Mouse (Mus musculus): Measurements from ENCODE around the gene Gab1. TPM values are rescaled to one million over a fixed set of nuclear protein-coding genes. Genes with fewer than 3 reads are reported as not detected.

Gene Gab1
- polyA plus RNA-seq, 1 experiment from 2014 or later = 12.8 TPM

DNA sequence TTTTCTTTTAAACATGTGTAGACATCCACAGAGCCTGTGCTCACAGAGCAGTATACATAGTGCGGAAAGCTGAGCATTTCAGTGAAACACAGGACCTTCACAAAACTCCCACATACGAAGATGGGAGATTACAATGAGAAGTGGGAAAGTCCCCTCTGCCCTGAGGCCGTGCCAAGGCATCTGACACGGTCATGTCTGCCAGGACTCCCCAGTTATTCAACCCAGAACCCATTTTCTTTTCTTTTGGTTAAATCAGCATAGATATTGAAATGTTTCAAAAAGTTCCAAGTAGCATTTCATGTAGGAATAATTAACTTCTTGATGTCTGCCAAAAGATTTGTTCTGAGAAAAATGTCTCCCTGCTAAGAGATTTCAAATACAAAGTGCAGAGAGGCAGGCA is 45.9 kb downstream of the Gab1 start:
- Histone ChIP-seq H3K9ac (no peak overlapping the region), H3K4me2 (no peak overlapping the region), H3K9me3 (no peaks in the 10 kb centered on the region), H3K36me3 (no peaks in the 10 kb centered on the region), H3K4me3 (no peak overlapping the region), H3K4me1 (replicated peaks) (peaks cover 54% of the 10 kb centered on the region), H3K27me3 (no peaks in the 10 kb centered on the region), H3K27ac (replicated peaks) (no peak overlapping the region)
- WGBS = 69% methylated on average over 4 of the region's 4 CpGs
- no peak for ATAC-seq (ENCODE audit: low read depth)

- Histone ChIP-seq H3K9ac (no peak overlapping the region), H3K27me3 (no peaks in the 10 kb centered on the region), H3K27ac (replicated peaks) (no peak overlapping the region), H3K4me1 (replicated peaks) (peaks cover 43% of the 10 kb centered on the region), H3K4me3 (no peak overlapping the region), H3K4me2 (no peak overlapping the region), H3K36me3 (no peaks in the 10 kb centered on the region), H3K9me3 (no peaks in the 10 kb centered on the region)
- no peak for ATAC-seq (ENCODE audit: low read depth)
These were observed 47.8 kb downstream of the Gab1 start for GRCm38 (mm10) chr8:80832534-80832933.

DNA sequence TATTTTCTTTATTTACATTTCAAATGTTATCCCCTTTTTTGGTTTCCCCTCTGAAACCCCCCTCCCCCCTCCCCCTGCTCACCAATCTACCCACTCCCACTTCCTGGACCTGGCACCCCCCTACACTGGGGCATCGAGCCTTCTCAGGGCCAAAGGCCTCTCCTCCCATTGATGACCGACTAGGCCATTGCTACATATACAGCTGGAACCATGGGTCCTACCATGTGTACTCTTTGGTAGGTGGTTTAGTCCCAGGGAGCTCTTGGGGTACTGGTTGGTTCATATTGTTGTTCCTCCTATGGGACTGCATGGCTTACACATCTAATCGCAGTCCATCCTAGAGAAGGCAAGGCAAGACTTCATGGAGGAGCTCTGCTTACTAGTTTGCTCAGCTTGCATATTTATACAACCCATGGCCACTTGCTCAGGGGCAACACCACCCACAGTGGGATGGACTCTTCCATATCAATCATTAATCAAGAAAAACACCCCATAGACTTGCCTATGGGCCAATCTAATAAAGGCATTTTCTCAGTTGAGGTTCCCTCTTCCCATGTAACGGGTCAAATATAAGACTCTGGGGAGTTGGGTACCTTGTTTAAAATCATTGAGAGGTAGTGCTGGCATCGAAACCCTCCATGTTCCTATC is 48.3 kb downstream of the Gab1 start:
- Histone ChIP-seq H3K27me3 (no peaks in the 10 kb centered on the region), H3K27ac (replicated peaks) (no peak overlapping the region), H3K9ac (no peak overlapping the region), H3K9me3 (no peaks in the 10 kb centered on the region), H3K36me3 (no peaks in the 10 kb centered on the region), H3K4me3 (no peak overlapping the region), H3K4me1 (replicated peaks) (peaks cover 45% of the 10 kb centered on the region), H3K4me2 (no peak overlapping the region)
- WGBS = 94% methylated on average over 5 of the region's 5 CpGs
- ATAC-seq (ENCODE audit: low read depth) = no peak

- H3K27me3 ChIP-seq = no peaks in the 10 kb centered on the region
- peaks cover 53% of the 10 kb centered on the region for H3K4me1 ChIP-seq (replicated peaks)
- H3K36me3 ChIP-seq = no peaks in the 10 kb centered on the region
- H3K4me2 ChIP-seq = peak overlapping the region; percentile 15
- peak overlapping the region; percentile 70 for H3K27ac ChIP-seq (replicated peaks)
- H3K9ac ChIP-seq = no peak overlapping the region
- 48% methylated on average over 11 of the region's 11 CpGs for WGBS
- no peak overlapping the region for H3K4me3 ChIP-seq
- H3K9me3 ChIP-seq = no peaks in the 10 kb centered on the region
- peak; percentile 84 for ATAC-seq (ENCODE audit: low read depth)
These were observed 49.4 kb downstream of the Gab1 start for GRCm38 (mm10) chr8:80830724-80831566.

DNA sequence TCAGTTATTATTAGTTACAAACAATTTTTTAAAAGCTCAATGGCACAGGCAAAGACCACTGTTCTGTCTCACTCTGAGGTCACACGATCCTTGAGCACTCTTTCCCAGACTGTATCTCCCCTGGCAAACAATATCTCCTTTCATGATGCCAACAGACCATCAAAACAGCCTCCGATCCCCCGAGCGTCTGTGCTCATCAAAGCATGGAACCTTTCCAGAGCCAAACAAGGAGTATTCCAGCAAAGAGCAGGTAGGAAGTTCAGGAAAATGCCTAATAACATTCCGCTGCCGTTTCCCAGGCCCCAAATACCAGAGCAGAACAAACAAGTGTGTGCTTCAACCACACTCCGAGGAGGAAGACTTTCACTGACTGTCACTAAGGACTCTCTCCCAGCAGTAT is 50.2 kb downstream of the Gab1 start:
- no peaks in the 10 kb centered on the region for H3K27me3 ChIP-seq
- H3K4me3 ChIP-seq = no peak overlapping the region
- H3K4me2 ChIP-seq = peak overlapping the region; percentile 15
- ATAC-seq (ENCODE audit: low read depth) = 0 out of 2 replicates have a peak, but pooled peaks have one; percentile 6
- H3K9ac ChIP-seq = peak overlapping the region; percentile 4; the same call in 1 of the 2 replicates
- WGBS = 44% methylated on average over 7 of the region's 7 CpGs
- H3K36me3 ChIP-seq = no peaks in the 10 kb centered on the region
- H3K9me3 ChIP-seq = no peaks in the 10 kb centered on the region
- H3K4me1 ChIP-seq (replicated peaks) = peaks cover 57% of the 10 kb centered on the region
- peak overlapping the region; percentile 70 for H3K27ac ChIP-seq (replicated peaks)

DNA sequence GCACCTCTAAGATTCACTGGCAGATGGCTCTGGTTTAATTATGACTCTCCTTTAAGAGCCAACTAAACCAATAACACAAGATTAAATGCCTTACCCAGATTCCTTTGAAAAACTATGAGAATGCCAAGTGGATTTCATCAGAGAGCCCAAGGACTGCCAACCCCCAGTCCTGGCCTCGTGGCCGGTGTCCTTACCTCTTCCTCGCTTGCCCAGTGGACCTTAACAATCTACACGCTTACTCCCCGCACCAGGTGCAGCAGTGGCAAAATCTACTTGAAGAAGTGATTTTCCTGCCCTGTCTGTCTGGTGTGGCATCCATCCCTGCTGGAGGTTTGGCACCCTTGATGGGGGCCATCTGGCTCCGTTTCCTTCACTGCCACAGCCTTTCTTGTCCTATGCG is 53.3 kb downstream of the Gab1 start:
- no peak for ATAC-seq (ENCODE audit: low read depth)
- no peak overlapping the region for H3K4me3 ChIP-seq
- H3K4me1 ChIP-seq (replicated peaks) = peaks cover 58% of the 10 kb centered on the region
- no peak overlapping the region for H3K4me2 ChIP-seq
- H3K9me3 ChIP-seq = no peaks in the 10 kb centered on the region
- H3K36me3 ChIP-seq = no peaks in the 10 kb centered on the region
- no peak overlapping the region for H3K9ac ChIP-seq
- H3K27ac ChIP-seq (replicated peaks) = no peak overlapping the region
- H3K27me3 ChIP-seq = no peaks in the 10 kb centered on the region
- 88% methylated on average over 7 of the region's 7 CpGs for WGBS

DNA sequence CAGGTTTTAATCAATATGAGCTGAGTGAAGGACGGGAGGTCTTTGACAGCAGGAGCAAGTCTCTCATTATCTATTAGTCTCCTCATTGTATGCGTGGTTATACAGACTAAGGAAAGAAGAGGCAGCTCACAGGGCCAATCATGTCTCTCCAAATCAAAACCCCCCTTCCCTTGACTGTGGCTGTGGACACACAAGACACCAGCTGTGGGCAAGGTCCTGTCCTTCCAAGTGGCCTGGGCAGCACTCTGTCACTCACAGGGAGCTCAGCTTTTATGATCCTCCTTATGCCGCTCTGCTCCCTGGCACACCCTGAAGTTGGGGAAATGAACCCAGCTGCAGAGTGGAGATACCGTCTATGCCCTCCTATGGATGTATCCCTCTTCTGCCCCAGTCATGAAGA is 55.2 kb downstream of the Gab1 start:
- H3K4me1 ChIP-seq (replicated peaks) = peaks cover 47% of the 10 kb centered on the region

DNA sequence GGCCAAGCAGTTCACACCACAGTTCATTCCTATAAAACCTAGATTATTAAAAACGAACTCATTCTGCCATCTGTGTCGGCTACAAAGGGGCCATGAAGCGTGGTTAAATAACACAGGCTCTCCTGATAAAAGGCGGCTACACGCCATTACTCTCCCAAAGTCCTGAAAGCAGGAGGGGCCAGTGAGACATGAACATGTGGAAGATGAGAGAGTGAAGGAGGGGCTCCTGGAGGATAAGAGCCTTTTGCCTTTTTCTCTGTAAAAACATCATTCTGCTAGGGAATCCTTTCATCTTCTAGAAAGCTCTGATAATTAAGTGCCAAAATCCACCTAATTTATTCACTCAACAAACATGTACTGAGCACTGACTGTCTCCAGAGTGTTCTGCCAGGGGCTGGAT is 55.9 kb downstream of the Gab1 start:
- Histone ChIP-seq H3K36me3 (no peaks in the 10 kb centered on the region), H3K27me3 (no peaks in the 10 kb centered on the region), H3K4me3 (no peak overlapping the region), H3K4me1 (replicated peaks) (peaks cover 41% of the 10 kb centered on the region), H3K4me2 (no peak overlapping the region), H3K27ac (replicated peaks) (no peak overlapping the region; the same call in 1 of the 2 replicates), H3K9ac (no peak overlapping the region), H3K9me3 (no peaks in the 10 kb centered on the region)
- ATAC-seq (ENCODE audit: low read depth) = no peak
- 39% methylated on average over 5 of the region's 5 CpGs for WGBS

More for the DNA sequence above, 55.2 kb downstream of the Gab1 start:
- no peak; the same call in 1 of the 2 replicates for ATAC-seq (ENCODE audit: low read depth)
- Histone ChIP-seq H3K36me3 (no peaks in the 10 kb centered on the region), H3K27ac (replicated peaks) (no peak overlapping the region), H3K4me2 (no peak overlapping the region), H3K4me3 (no peak overlapping the region), H3K9me3 (no peaks in the 10 kb centered on the region), H3K27me3 (no peaks in the 10 kb centered on the region), H3K9ac (no peak overlapping the region)
- WGBS = 68% methylated on average over 4 of the region's 4 CpGs

- 73% methylated on average over 5 of the region's 5 CpGs for WGBS
These were observed 57.1 kb downstream of the Gab1 start for GRCm38 (mm10) chr8:80823250-80823649.

DNA sequence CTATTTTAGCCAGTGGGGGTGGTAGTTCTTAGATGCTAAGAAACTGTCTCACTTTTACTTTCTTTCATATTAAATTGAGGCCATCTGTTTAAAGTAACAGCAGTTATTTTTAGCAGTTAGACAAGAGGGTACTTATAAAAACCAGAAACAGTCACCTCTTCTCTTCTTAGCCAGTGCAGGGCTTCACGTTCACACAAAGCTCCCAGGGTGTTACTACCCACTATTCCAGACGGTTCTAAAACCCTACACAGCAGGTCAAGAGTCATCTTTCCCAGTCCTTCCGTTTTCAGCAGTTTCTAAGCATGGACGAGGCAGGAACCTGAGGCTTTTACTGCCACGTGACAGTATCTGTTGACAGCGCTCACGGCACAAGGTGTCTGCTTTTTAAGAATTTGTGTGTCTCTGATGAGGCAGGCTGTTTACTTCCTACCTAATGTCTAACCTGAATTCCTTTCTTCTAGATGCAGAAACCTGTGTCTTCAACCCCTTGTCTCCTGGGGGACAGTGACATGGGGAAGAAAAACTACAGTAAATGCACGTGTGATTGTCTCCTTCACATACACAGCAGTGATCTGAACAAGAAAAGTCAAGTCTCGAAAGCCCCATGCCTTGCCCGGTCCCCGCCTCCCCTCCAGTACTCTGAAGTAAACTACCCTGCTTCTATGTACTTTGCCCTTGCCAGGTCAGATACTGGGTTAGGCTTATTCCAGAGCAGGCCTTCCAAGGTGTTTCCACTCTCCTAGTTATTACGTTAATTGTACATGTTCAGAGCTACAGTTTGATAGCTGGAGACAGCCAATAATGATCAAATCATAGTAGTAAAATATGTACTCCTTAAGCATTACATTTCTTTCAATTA is 58.7 kb downstream of the Gab1 start:
- no peak overlapping the region for H3K4me2 ChIP-seq
- no peak overlapping the region for H3K4me3 ChIP-seq
- H3K9me3 ChIP-seq = no peaks in the 10 kb centered on the region
- H3K36me3 ChIP-seq = no peaks in the 10 kb centered on the region
- H3K9ac ChIP-seq = no peak overlapping the region
- no peak for ATAC-seq (ENCODE audit: low read depth)
- peaks cover 35% of the 10 kb centered on the region for H3K4me1 ChIP-seq (replicated peaks)
- WGBS = 78% methylated on average over 12 of the region's 12 CpGs
- no peak overlapping the region for H3K27ac ChIP-seq (replicated peaks)
- H3K27me3 ChIP-seq = no peaks in the 10 kb centered on the region

More at GRCm38 (mm10) chr8:80823250-80823649, 57.1 kb downstream of the Gab1 start:
- Histone ChIP-seq H3K4me2 (no peak overlapping the region), H3K4me1 (replicated peaks) (peaks cover 41% of the 10 kb centered on the region), H3K27ac (replicated peaks) (peak overlapping the region; percentile 6), H3K9ac (0 out of 2 replicates have a peak overlapping the region, but pooled peaks have one; percentile 12), H3K4me3 (no peak overlapping the region), H3K27me3 (no peaks in the 10 kb centered on the region), H3K9me3 (no peaks in the 10 kb centered on the region), H3K36me3 (no peaks in the 10 kb centered on the region)
- ATAC-seq (ENCODE audit: low read depth) = no peak

DNA sequence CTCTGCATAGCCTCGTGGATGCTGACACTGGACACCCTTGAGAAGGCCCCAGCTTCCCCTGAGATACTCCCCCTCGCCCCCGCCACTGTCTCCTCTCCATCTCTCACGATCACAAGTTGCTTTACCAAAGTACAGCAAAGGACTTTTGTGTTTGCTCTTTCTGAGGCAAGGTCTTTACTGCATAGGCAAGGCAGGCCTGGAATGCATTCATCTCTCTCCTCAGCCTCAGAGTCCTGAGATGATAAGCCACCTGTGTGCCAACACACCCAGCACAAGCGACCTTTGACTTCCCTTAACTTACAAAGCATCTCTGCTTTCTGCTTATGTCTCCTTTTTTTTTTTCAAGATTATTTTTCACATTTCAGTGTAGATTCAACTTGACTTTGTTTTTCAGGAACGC is 61.3 kb downstream of the Gab1 start:
- H3K9ac ChIP-seq = no peak overlapping the region
- no peaks in the 10 kb centered on the region for H3K36me3 ChIP-seq
- WGBS = 81% methylated on average over 6 of the region's 6 CpGs
- H3K4me2 ChIP-seq = no peak overlapping the region
- H3K9me3 ChIP-seq = no peaks in the 10 kb centered on the region
- H3K27ac ChIP-seq (replicated peaks) = no peak overlapping the region
- no peak overlapping the region for H3K4me3 ChIP-seq
- no peaks in the 10 kb centered on the region for H3K27me3 ChIP-seq
- ATAC-seq (ENCODE audit: low read depth) = no peak
- H3K4me1 ChIP-seq (replicated peaks) = peaks cover 31% of the 10 kb centered on the region

DNA sequence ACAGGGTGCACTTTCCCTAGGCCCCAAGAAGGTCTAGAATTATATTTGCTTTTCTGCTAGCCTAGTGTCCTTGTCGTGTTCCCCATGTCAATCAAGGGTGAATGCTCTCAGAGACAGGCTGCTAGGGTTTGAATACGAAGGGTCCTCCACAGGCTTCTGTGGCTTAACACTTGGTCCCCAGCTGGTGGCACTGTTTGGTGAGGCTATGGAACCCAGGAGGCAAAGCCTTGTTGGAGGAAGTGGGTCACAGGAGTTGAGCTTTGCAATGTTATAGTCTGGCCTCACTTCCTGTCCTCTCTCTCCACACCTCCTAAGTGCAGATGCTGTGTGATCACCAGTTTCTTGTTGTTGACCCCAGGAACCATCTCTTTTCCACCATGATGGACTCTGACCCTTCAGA is 63.3 kb downstream of the Gab1 start:
- 80% methylated on average over 2 of the region's 2 CpGs for WGBS
- Histone ChIP-seq H3K4me2 (no peak overlapping the region), H3K27ac (replicated peaks) (no peak overlapping the region), H3K9ac (no peak overlapping the region), H3K9me3 (no peaks in the 10 kb centered on the region), H3K4me3 (no peak overlapping the region), H3K36me3 (no peaks in the 10 kb centered on the region), H3K27me3 (no peaks in the 10 kb centered on the region), H3K4me1 (replicated peaks) (peaks cover 29% of the 10 kb centered on the region)
- ATAC-seq (ENCODE audit: low read depth) = no peak
